Mouse (Mus musculus): ENCODE results near the gene Rgs8. TPM values are rescaled to one million over a fixed set of nuclear protein-coding genes. Genes with fewer than 3 reads are reported as not detected.
A peak's percentile ranks its signal among the peaks of the same experiment; 100 is the strongest.

The Rgs8 gene
- polyA plus RNA-seq, 1 experiment from 2014 or later, result 18.3 TPM

DNA sequence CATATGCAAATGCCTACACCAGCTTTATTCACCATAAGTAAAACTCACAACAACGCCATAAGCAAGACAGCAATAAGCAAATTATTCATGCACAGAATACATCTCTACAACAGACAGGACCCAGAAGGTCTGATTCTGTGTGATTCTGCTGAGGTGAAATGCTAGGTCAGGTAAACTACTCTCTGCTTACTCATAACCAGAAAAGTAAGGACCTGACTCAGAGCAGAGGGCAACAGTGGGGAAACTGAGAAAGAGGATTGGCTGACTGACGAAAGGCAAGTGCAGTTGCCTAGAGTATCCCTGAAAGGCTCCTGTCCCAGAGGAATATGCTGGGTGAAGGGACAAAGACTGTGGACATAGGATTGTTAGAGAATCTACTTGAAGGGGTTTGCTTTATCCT is 59.8 kb downstream of the Rgs8 start:
- H3K27ac ChIP-seq, result no peak overlapping the region
- no peaks in the 10 kb centered on the region for H3K4me1 ChIP-seq
- no peak for ATAC-seq (ENCODE audit: low FRiP score)
- H3K4me2 ChIP-seq (replicated peaks), result no peak overlapping the region
- no peaks in the 10 kb centered on the region for H3K9me3 ChIP-seq (replicated peaks)
- no peak overlapping the region for H3K9ac ChIP-seq
- no peaks in the 10 kb centered on the region for H3K36me3 ChIP-seq
- WGBS, result 91% methylated on average over 2 of the region's 2 CpGs
- no peak overlapping the region for H3K4me3 ChIP-seq
- H3K27me3 ChIP-seq, result no peaks in the 10 kb centered on the region

GRCm38 (mm10) chr1:153717990-153718389 is 65.2 kb downstream of the Rgs8 start:
- H3K27ac ChIP-seq, result no peak overlapping the region
- 90% methylated on average over 1 of the region's 1 CpGs for WGBS
- no peaks in the 10 kb centered on the region for H3K27me3 ChIP-seq
- no peaks in the 10 kb centered on the region for H3K36me3 ChIP-seq
- H3K9ac ChIP-seq, result no peak overlapping the region
- H3K4me1 ChIP-seq, result no peaks in the 10 kb centered on the region
- H3K4me2 ChIP-seq (replicated peaks), result no peak overlapping the region
- no peak for ATAC-seq (ENCODE audit: low FRiP score)
- H3K9me3 ChIP-seq (replicated peaks), result no peaks in the 10 kb centered on the region
- no peak overlapping the region for H3K4me3 ChIP-seq

DNA sequence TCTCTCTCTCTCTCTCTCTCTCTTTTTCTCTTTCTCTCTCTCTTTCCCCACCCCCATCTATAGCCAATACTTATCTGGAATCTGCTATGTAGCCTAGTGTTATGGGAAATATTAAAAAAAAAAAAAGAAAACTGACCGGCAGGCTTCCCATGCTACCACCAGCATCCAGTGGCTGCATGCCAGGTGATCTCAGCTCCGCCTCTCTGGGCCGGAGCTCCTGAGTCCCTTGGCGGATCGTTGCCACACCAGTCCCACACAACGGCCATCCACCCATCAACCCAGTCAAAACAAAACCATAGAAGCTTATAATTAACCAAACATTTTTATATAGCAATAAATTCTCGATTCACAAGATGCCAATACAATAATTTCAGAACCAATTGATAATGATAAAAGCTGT is 68.1 kb downstream of the Rgs8 start:
- H3K4me3 ChIP-seq, result no peak overlapping the region
- 81% methylated on average over 7 of the region's 7 CpGs for WGBS
- no peaks in the 10 kb centered on the region for H3K4me1 ChIP-seq
- H3K27ac ChIP-seq, result no peak overlapping the region
- ATAC-seq (ENCODE audit: low FRiP score), result no peak
- no peaks in the 10 kb centered on the region for H3K27me3 ChIP-seq
- H3K9me3 ChIP-seq (replicated peaks), result no peaks in the 10 kb centered on the region
- no peak overlapping the region for H3K4me2 ChIP-seq (replicated peaks)
- H3K36me3 ChIP-seq, result no peaks in the 10 kb centered on the region
- H3K9ac ChIP-seq, result no peak overlapping the region

DNA sequence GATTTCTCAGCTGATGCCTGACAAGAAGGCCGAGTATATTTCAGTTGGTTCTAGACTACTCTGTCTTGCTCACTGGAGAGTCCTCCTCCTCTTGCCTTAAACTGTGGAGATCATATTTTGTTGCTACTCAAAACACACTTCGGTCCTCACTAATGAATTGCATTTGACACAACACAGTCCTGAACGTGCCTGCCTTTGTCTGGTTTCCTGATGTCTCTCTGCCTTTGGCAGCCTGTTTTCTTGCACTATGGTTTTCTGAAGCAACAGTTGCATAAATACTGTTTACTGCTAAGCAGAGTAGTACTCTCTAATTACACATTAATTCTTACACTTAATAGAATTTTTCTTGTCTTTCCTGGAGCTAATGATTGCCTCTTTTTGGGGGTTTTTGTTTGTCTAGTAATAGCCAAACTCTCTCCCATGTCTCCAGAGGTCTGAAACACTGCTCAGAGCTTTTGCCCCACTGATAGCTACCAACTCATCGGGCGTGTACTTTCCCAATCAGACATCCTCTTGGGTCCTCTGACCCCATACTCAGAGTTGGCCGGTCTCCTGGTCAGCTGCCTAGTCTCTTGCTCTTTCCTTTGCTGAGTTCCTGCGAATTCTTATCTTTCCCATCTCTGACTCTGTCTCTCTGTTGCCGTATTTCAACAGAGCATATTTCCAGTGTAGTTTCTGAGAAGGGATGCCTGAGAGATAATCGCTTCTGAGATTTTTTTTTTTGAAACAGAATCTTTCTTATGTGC is 68.9 kb downstream of the Rgs8 start:
- H3K4me1 ChIP-seq, result no peaks in the 10 kb centered on the region
- no peak overlapping the region for H3K27ac ChIP-seq
- H3K4me3 ChIP-seq, result no peak overlapping the region
- H3K4me2 ChIP-seq (replicated peaks), result no peak overlapping the region
- WGBS, result 88% methylated on average over 9 of the region's 9 CpGs
- no peaks in the 10 kb centered on the region for H3K36me3 ChIP-seq
- ATAC-seq (ENCODE audit: low FRiP score), result no peak
- no peak overlapping the region for H3K9ac ChIP-seq
- H3K27me3 ChIP-seq, result no peaks in the 10 kb centered on the region
- H3K9me3 ChIP-seq (replicated peaks), result no peaks in the 10 kb centered on the region

DNA sequence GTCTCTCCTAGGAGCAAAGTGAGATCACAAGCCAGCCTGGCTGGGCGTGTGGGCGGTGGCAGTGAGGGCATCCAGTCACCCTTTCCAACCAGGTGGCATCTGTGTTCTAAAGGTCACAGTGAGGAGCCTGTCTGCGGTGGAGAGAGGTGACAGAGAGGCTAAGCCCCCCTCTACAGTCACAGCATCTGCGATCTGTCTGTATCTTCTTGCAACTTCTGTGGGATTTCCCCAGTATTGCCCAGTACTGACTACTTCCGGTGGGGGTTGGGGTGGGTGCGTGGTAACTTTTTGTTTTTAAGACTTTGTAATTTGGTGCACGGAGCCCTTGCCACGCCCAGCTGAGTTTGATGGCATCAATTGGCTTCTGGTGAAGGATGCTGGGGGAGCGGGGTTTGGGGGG is 70.6 kb downstream of the Rgs8 start:
- Histone ChIP-seq H3K4me2 (replicated peaks) (no peak overlapping the region), H3K27me3 (no peaks in the 10 kb centered on the region), H3K36me3 (no peaks in the 10 kb centered on the region), H3K4me3 (no peak overlapping the region), H3K4me1 (no peaks in the 10 kb centered on the region), H3K27ac (no peak overlapping the region), H3K9ac (no peak overlapping the region), H3K9me3 (replicated peaks) (no peaks in the 10 kb centered on the region)
- WGBS, result 79% methylated on average over 9 of the region's 9 CpGs
- no peak for ATAC-seq (ENCODE audit: low FRiP score)

DNA sequence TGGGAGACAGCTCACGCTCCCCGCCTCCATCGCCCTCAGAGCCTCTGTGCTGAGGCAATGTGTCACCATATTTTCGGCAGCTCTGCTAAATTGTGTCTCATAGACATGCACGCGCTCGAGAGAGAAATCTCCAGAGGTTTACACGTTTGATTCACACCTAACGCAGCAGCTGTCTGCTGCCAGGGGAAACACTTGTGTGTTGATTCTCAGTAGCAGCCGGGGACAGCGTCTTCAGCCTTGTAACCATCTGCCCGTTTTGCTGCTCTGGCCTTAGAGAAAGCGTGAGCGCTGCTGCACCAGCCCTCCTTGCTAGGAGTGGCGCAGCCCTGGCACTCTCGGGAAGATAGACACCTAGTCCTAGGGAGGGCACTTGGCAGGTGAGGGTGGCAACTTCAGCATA is 73.8 kb downstream of the Rgs8 start:
- Histone ChIP-seq H3K27me3 (no peaks in the 10 kb centered on the region), H3K36me3 (no peaks in the 10 kb centered on the region), H3K4me3 (no peak overlapping the region), H3K4me1 (0 out of 2 replicates have a peak, but pooled peaks cover 7% of the 10 kb centered on the region), H3K27ac (no peak overlapping the region), H3K4me2 (replicated peaks) (no peak overlapping the region), H3K9ac (no peak overlapping the region), H3K9me3 (replicated peaks) (no peaks in the 10 kb centered on the region)
- 84% methylated on average over 16 of the region's 16 CpGs for WGBS
- no peak for ATAC-seq (ENCODE audit: low FRiP score)

DNA sequence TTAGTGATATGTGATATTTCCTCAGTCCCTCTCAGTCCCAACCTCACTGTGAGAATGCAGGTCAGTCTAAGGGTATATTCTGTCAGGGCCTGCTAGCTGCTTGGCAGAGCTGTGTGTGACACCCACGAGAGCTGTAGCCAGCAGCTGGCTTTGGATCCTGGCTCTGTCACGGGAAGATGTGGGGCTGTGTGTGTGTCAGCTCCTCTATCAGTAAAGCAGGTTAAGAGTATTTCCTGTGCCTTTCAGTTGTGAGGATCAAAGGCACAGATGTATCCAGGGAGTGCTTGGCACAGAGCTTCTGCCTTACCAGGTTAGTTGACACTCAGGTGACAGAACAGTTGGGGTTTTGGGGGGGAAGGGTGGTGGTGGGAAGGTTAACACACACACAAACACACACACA is 77.0 kb downstream of the Rgs8 start:
- no peak for ATAC-seq (ENCODE audit: low FRiP score)
- no peak overlapping the region for H3K27ac ChIP-seq
- 65% methylated on average over 2 of the region's 2 CpGs for WGBS

DNA sequence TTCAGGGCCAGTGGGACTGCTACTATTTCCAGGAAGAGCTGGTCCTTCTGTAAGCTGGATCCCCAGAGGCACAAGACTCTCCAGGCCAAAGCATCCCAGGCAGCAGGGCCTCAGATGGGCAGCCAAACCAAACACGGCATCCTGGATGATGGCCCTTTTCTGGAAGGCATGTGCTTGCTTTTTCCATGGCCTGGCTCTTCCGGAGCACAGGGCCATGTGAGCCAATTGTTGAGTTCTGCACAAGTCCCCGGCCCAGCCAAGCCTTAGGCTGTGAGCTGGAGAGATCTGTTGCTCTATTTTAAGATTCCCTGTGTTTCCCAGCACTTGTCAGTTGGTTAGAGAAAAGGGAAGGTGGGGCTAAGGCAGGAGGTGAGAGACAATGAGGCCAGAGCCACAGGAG is 77.8 kb downstream of the Rgs8 start:
- Histone ChIP-seq H3K36me3 (no peaks in the 10 kb centered on the region), H3K4me1 (peaks cover 27% of the 10 kb centered on the region), H3K9ac (no peak overlapping the region), H3K27ac (no peak overlapping the region), H3K9me3 (replicated peaks) (no peaks in the 10 kb centered on the region), H3K27me3 (no peaks in the 10 kb centered on the region), H3K4me3 (no peak overlapping the region), H3K4me2 (replicated peaks) (no peak overlapping the region)
- no peak for ATAC-seq (ENCODE audit: low FRiP score)
- WGBS, result 53% methylated on average over 3 of the region's 3 CpGs

More for the DNA sequence above, 77.0 kb downstream of the Rgs8 start:
- Histone ChIP-seq H3K27me3 (no peaks in the 10 kb centered on the region), H3K9me3 (replicated peaks) (no peaks in the 10 kb centered on the region), H3K4me1 (peaks cover 27% of the 10 kb centered on the region), H3K36me3 (no peaks in the 10 kb centered on the region), H3K4me3 (no peak overlapping the region), H3K4me2 (replicated peaks) (no peak overlapping the region), H3K9ac (no peak overlapping the region)

DNA sequence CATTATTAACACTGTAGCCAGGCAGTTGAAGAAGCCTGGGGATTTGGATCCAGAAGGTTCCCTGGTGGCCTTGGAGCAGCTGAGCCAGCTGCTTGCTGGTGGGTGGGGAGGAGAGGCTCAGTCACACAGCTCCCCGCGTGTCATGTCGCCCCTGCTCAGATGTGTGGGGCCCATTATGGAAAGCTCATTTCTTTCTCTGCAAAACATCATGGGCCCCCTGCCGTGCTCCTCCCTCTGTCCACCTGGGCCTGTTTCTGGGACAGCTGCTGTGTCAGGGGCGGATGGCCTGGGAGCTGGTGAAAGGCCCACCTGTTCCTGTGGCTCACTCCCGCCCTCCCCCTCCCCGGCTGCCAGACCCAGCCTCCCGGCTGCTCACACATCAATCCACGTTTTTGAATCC is 80.4 kb downstream of the Rgs8 start:
- ATAC-seq (ENCODE audit: low FRiP score), result peak; percentile 61
- Histone ChIP-seq H3K4me1 (peaks cover 45% of the 10 kb centered on the region), H3K9me3 (replicated peaks) (no peaks in the 10 kb centered on the region), H3K27me3 (peaks cover 4% of the 10 kb centered on the region), H3K27ac (no peak overlapping the region), H3K4me3 (no peak overlapping the region), H3K4me2 (replicated peaks) (no peak overlapping the region), H3K9ac (0 out of 2 replicates have a peak overlapping the region, but pooled peaks have one; percentile 10), H3K36me3 (no peaks in the 10 kb centered on the region)
- 30% methylated on average over 9 of the region's 9 CpGs for WGBS

DNA sequence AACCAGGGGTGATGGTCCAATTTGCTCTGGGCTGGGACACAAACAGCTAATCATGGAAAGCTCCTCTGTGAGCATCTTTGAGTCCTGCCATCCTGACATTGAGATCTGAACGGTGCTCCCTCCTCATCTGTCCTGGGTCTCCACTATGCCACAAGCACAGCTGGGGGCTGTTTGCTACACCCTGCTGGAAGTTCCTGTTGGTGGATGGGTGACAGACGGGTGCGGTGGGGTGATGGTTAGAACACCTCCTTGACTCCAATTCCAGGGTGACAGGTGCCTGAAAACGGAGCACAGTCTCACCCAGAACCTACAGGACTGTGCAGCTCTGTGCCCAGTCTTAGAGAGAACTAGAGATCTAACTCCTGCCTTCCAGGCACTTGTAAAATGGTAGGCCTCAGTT is 82.0 kb downstream of the Rgs8 start:
- Histone ChIP-seq H3K9ac (no peak overlapping the region), H3K4me3 (no peak overlapping the region), H3K4me1 (peaks cover 44% of the 10 kb centered on the region), H3K9me3 (replicated peaks) (no peaks in the 10 kb centered on the region), H3K27ac (no peak overlapping the region), H3K4me2 (replicated peaks) (no peak overlapping the region), H3K36me3 (no peaks in the 10 kb centered on the region), H3K27me3 (peaks cover 17% of the 10 kb centered on the region)
- 81% methylated on average over 4 of the region's 4 CpGs for WGBS
- ATAC-seq (ENCODE audit: low FRiP score), result no peak

DNA sequence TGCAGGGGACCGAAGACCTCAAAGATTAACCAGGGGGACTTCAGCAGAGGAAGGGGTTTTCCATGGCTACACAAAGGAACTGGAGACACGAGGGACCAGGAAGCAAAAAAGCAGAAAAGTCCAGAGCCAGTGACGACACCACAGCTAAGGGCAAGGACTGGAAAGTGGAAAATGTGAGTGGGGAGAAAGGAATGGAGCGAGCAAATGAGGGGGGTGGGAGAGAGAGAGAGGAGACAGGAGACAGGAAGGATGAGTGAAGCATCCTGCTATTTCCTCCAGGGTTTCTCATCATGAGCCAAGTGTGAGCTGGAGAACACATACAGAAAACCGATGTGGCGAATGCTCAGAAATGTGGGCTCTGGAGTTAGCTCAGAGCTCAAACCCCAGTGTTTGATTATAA is 83.3 kb downstream of the Rgs8 start:
- H3K36me3 ChIP-seq, result no peaks in the 10 kb centered on the region
- WGBS, result 68% methylated on average over 6 of the region's 6 CpGs
- no peak overlapping the region for H3K4me3 ChIP-seq
- no peaks in the 10 kb centered on the region for H3K9me3 ChIP-seq (replicated peaks)
- ATAC-seq (ENCODE audit: low FRiP score), result no peak
- H3K4me2 ChIP-seq (replicated peaks), result no peak overlapping the region
- no peak overlapping the region for H3K9ac ChIP-seq
- H3K4me1 ChIP-seq, result peaks cover 40% of the 10 kb centered on the region
- H3K27me3 ChIP-seq, result peaks cover 21% of the 10 kb centered on the region
- no peak overlapping the region for H3K27ac ChIP-seq

DNA sequence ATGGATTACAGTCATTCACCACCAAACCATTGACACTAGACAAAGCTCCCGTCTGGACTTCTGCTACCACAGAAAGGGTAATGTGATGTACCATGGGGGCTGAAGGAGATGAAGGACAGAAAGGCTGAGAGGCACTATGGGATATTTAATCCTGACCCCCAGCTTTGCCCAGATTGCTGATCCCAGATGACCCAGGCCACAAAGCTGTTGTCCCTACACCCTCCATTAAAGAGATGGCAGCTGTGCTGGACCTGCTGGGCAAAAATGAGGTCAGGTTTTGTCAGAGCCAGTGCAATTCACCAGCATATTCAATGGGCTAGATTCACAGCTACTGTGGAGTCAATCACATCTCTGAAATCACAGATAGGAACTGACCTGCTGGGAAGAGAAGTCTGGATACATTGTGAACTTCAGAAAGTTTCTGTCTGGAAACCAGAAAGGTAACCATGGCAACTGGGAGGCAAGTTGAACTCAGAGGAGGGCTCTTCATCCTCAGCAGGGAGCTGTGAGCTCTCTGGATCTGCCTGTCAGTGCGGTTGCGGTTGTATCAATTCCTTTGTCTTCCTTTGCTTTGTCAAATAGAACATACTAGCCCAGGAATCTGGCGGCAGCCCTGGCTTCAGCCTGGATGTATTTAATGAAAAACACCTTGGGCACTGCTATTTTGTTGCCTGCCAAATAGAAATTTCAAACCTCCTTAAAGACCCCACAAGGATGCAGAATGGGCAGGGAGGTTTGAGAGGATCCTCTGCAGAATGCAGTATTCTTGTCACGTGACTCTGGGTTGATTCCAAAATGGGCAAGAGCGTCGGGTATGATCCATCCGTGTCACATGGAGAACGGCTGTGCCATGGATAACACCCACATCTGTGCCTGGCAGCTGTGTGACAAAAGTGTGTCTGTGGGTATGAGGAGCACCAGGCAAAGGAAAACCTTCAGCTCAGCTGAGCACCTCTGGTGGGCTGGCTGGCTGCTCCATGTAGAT is 84.6 kb downstream of the Rgs8 start:
- Histone ChIP-seq H3K4me3 (no peak overlapping the region), H3K9ac (no peak overlapping the region), H3K27ac (peak overlapping the region; percentile 41), H3K36me3 (no peaks in the 10 kb centered on the region), H3K9me3 (replicated peaks) (no peaks in the 10 kb centered on the region), H3K27me3 (peaks cover 24% of the 10 kb centered on the region), H3K4me2 (replicated peaks) (no peak overlapping the region), H3K4me1 (peaks cover 42% of the 10 kb centered on the region)
- 24% methylated on average over 9 of the region's 9 CpGs for WGBS
- 0 out of 2 replicates have a peak, but pooled peaks have one; percentile 7 for ATAC-seq (ENCODE audit: low FRiP score)

Data from hindbrain, embryonic 12.5 days (tissue).